Mouse (Mus musculus) erythroblast, embryonic 14.5 days (primary cell): ENCODE results near the gene Asap3. TPM values are rescaled to one million over a fixed set of nuclear protein-coding genes. Genes with fewer than 3 reads are reported as not detected.
A peak's percentile ranks its signal among the peaks of the same experiment; 100 is the strongest.

Experiments used
- H3K27me3 ChIP-seq: 2 replicates; pipeline ENCODE4 v1.6.1; 2012; ENCODE audit warnings: inconsistent platforms; ENCODE audit not compliant: control insufficient read depth
- H3K36me3 ChIP-seq: 2 replicates; pipeline ENCODE4 v1.6.1; 2012; ENCODE audit warnings: mild to moderate bottlenecking, inconsistent platforms; ENCODE audit not compliant: control insufficient read depth
- H3K4me1 ChIP-seq: 2 replicates; pipeline ENCODE4 v1.6.1; 2012; ENCODE audit warnings: inconsistent platforms; ENCODE audit not compliant: control insufficient read depth
- H3K4me3 ChIP-seq: replicated peaks from 2 replicates; pipeline ENCODE3; 2012; ENCODE audit warnings: moderate library complexity, mild to moderate bottlenecking, inconsistent platforms
- H3K9me3 ChIP-seq: 2 replicates; pipeline ENCODE4 v1.6.1; 2012; ENCODE audit warnings: low read length, inconsistent platforms, mixed read lengths; ENCODE audit not compliant: control insufficient read depth
- GATA1 ChIP-seq: IDR thresholded peaks from 2 replicates; pipeline ENCODE4 v1.6.1; 2012; ENCODE audit warnings: low read length, inconsistent platforms, mixed read lengths
- TAL1 ChIP-seq: IDR thresholded peaks from 3 replicates; pipeline ENCODE4 v1.6.1; 2012; ENCODE audit warnings: low read length, inconsistent platforms, mixed read lengths
- polyA plus RNA-seq: library from polyadenylated mRNA; stranded (reverse); fragments of >175 nt; gene quantifications from 2 replicates; pipeline ENCODE4 v1.2.3, GENCODE M21; 2012

Asap3 gene
- polyA plus RNA-seq, 1 experiment = 0.01 TPM

- peak overlapping the region; percentile 82 for H3K4me3 ChIP-seq
- TF ChIP-seq TAL1 (no peak), GATA1 (no peak)
- no peaks in the 10 kb centered on the region for H3K9me3 ChIP-seq
- no peaks in the 10 kb centered on the region for H3K27me3 ChIP-seq
- peaks cover 91% of the 10 kb centered on the region for H3K4me1 ChIP-seq
- peaks cover 100% of the 10 kb centered on the region for H3K36me3 ChIP-seq
Measured at GRCm38 (mm10) chr4:136179998-136180397, 26.2 kb upstream of the Asap3 start.

GRCm38 (mm10) chr4:136180408-136181330 is 25.5 kb upstream of the Asap3 start:
- H3K36me3 ChIP-seq = peaks cover 100% of the 10 kb centered on the region
- no peaks in the 10 kb centered on the region for H3K27me3 ChIP-seq
- peaks cover 90% of the 10 kb centered on the region for H3K4me1 ChIP-seq
- no peaks in the 10 kb centered on the region for H3K9me3 ChIP-seq
- no peak for TF ChIP-seq TAL1
- no peak for TF ChIP-seq GATA1
- peak overlapping the region; percentile 82 for H3K4me3 ChIP-seq

GRCm38 (mm10) chr4:136181367-136181766 is 24.8 kb upstream of the Asap3 start:
- H3K36me3 ChIP-seq = peaks cover 100% of the 10 kb centered on the region

GRCm38 (mm10) chr4:136185375-136185774 is 20.8 kb upstream of the Asap3 start:
- Histone ChIP-seq H3K9me3 (no peaks in the 10 kb centered on the region), H3K27me3 (no peaks in the 10 kb centered on the region; the same call in 1 of the 2 replicates), H3K4me1 (peaks cover 89% of the 10 kb centered on the region), H3K4me3 (no peak overlapping the region), H3K36me3 (peaks cover 100% of the 10 kb centered on the region)
- no peak for TF ChIP-seq GATA1
- TF ChIP-seq TAL1 = no peak

More at GRCm38 (mm10) chr4:136181367-136181766, 24.8 kb upstream of the Asap3 start:
- Histone ChIP-seq H3K27me3 (no peaks in the 10 kb centered on the region; the same call in 1 of the 2 replicates), H3K4me1 (peaks cover 90% of the 10 kb centered on the region), H3K4me3 (peak overlapping the region; percentile 82), H3K9me3 (no peaks in the 10 kb centered on the region)
- no peak for TF ChIP-seq TAL1
- TF ChIP-seq GATA1 = no peak

GRCm38 (mm10) chr4:136186315-136186714 is 19.9 kb upstream of the Asap3 start:
- Histone ChIP-seq H3K36me3 (peaks cover 100% of the 10 kb centered on the region), H3K9me3 (no peaks in the 10 kb centered on the region), H3K4me3 (peak overlapping the region; percentile 34), H3K27me3 (no peaks in the 10 kb centered on the region; the same call in 1 of the 2 replicates), H3K4me1 (peaks cover 89% of the 10 kb centered on the region)
- TF ChIP-seq GATA1 (no peak), TAL1 (no peak)

- Histone ChIP-seq H3K4me3 (peak overlapping the region; percentile 34), H3K27me3 (no peaks in the 10 kb centered on the region; the same call in 1 of the 2 replicates), H3K9me3 (no peaks in the 10 kb centered on the region), H3K4me1 (peaks cover 90% of the 10 kb centered on the region), H3K36me3 (peaks cover 100% of the 10 kb centered on the region)
- TF ChIP-seq TAL1 (no peak), GATA1 (no peak)
Measured at GRCm38 (mm10) chr4:136186739-136187472, 19.3 kb upstream of the Asap3 start.

GRCm38 (mm10) chr4:136188973-136189737 is 17.0 kb upstream of the Asap3 start:
- peaks cover 92% of the 10 kb centered on the region for H3K4me1 ChIP-seq
- H3K9me3 ChIP-seq = no peaks in the 10 kb centered on the region
- peaks cover 100% of the 10 kb centered on the region for H3K36me3 ChIP-seq
- H3K27me3 ChIP-seq = no peaks in the 10 kb centered on the region; the same call in 1 of the 2 replicates
- TF ChIP-seq TAL1 (no peak), GATA1 (no peak)
- H3K4me3 ChIP-seq = peak overlapping the region; percentile 52

GRCm38 (mm10) chr4:136189912-136190311 is 16.3 kb upstream of the Asap3 start:
- H3K27me3 ChIP-seq = no peaks in the 10 kb centered on the region; the same call in 1 of the 2 replicates
- no peaks in the 10 kb centered on the region for H3K9me3 ChIP-seq
- peak; percentile 66 for TF ChIP-seq GATA1
- TF ChIP-seq TAL1 = peak; percentile 93
- peaks cover 91% of the 10 kb centered on the region for H3K4me1 ChIP-seq
- H3K36me3 ChIP-seq = peaks cover 100% of the 10 kb centered on the region
- peak overlapping the region; percentile 52 for H3K4me3 ChIP-seq
